Mouse (Mus musculus) liver, embryonic 14.5 days (tissue): Measurements from ENCODE around the gene Pld3.
A peak's percentile ranks its signal among the peaks of the same experiment; 100 is the strongest.

ENCODE experiments used
- CTCF ChIP-seq: IDR thresholded peaks from 2 replicates; pipeline ENCODE4 v1.5.1; 2016; ENCODE audit warnings: antibody characterized with exemption, low read depth, control low read depth
- EP300 ChIP-seq: IDR thresholded peaks from 2 replicates; pipeline ENCODE4 v1.6.1; 2016; ENCODE audit warnings: antibody characterized with exemption, low read depth

DNA sequence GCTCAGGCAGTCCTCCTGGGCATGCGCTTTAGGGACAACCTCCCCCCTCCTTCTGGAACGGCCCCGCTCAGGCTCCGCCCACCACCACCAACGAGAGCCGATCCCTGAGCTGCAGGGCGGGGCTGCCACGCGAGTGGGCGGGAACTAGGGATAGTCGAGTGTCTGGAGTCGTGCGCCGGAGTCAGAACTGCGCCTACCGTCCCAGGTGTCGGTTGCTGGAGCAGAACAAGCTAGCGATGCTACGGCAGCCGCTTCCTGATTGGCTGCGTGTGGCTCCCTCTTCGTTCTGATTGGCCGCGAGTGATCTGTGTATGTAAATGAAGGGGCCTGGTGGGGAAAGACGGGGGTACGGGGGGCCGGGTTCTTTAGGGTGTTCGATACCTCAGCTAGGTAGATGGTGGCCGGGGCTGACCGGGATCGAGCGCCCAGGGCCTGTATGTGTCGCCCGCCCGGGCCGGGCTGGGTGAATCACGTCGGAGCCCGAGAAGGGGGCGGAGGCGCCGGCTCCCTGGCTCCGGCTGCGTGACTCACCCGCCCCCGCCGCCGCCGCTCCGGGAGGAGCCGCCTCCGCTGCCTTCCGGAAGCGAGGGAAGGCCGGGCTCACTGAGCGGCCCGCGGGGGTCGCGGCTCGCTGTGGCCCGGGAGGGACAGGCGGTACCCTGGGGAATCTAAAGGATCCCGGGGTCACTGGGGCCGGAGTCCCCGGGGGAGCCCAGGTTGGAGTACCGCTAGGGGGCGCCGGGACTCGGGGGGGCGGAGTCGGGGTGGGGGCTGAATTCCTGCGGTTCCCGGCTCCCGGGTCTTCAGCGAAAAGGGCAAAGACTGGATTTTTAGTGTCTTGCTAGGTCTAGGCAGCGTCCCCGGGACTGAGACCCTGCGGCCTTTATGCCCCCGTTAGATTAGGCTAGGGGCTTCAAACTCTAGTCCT, 66.0 kb downstream of the Pld3 start, which contains the start of gene Sertad1:
- TF ChIP-seq CTCF (peak; percentile 75), EP300 (no peak)
